Mouse (Mus musculus): ENCODE results near the gene Alkbh3.

Gene Alkbh3

GRCm38 (mm10) chr2:94010335-94011291 lies at the start of gene Alkbh3:
TSS of gene Alkbh3 (minus strand) at chr2:94010807.
- peak; percentile 91 to 93 for DNase-seq (ENCODE audit: low spot score in 2 of 2)

- DNase-seq (ENCODE audit: low spot score in 2 of 2), result peak in 1 of 2 experiments; percentile 31
Measured at GRCm38 (mm10) chr2:94059459-94059858, 48.9 kb upstream of the Alkbh3 start.

GRCm38 (mm10) chr2:94054813-94055212 lies 44.2 kb upstream of the Alkbh3 start:
- DNase-seq (ENCODE audit: low spot score in 2 of 2), result peak in 1 of 2 experiments; percentile 22

GRCm38 (mm10) chr2:94051952-94052351 lies 41.3 kb upstream of the Alkbh3 start:
- DNase-seq (ENCODE audit: low spot score in 2 of 2), result no peak

- DNase-seq (ENCODE audit: low spot score in 2 of 2), result no peak
Measured at GRCm38 (mm10) chr2:94050901-94051300, 40.3 kb upstream of the Alkbh3 start.

GRCm38 (mm10) chr2:94049471-94050176 lies 39.0 kb upstream of the Alkbh3 start:
- no peak for DNase-seq (ENCODE audit: low spot score in 2 of 2)

GRCm38 (mm10) chr2:94048733-94049470 lies 38.3 kb upstream of the Alkbh3 start:
- no peak for DNase-seq (ENCODE audit: low spot score in 2 of 2)

- no peak for DNase-seq (ENCODE audit: low spot score in 2 of 2)
Measured at GRCm38 (mm10) chr2:94048271-94048670, 37.7 kb upstream of the Alkbh3 start.

- no peak for DNase-seq (ENCODE audit: low spot score in 2 of 2)
Measured at GRCm38 (mm10) chr2:94045411-94046090, 34.9 kb upstream of the Alkbh3 start.

- DNase-seq (ENCODE audit: low spot score in 2 of 2), result no peak
Measured at GRCm38 (mm10) chr2:94044174-94044573, 33.6 kb upstream of the Alkbh3 start.

- DNase-seq (ENCODE audit: low spot score in 2 of 2), result peak; percentile 24 to 33
Measured at GRCm38 (mm10) chr2:94043662-94044061, 33.1 kb upstream of the Alkbh3 start.

- no peak for DNase-seq (ENCODE audit: low spot score in 2 of 2)
Measured at GRCm38 (mm10) chr2:94042461-94042860, 31.9 kb upstream of the Alkbh3 start.

- no peak for DNase-seq (ENCODE audit: low spot score in 2 of 2)
Measured at GRCm38 (mm10) chr2:94040391-94041125, 30.0 kb upstream of the Alkbh3 start.

- peak; percentile 48 to 78 for DNase-seq (ENCODE audit: low spot score in 2 of 2)
Measured at GRCm38 (mm10) chr2:94035428-94036331, 25.1 kb upstream of the Alkbh3 start.

GRCm38 (mm10) chr2:94030602-94031001 lies 20.0 kb upstream of the Alkbh3 start:
- DNase-seq (ENCODE audit: low spot score in 2 of 2), result no peak

GRCm38 (mm10) chr2:94024637-94025036 lies 14.0 kb upstream of the Alkbh3 start:
- no peak for DNase-seq (ENCODE audit: low spot score in 2 of 2)

- DNase-seq (ENCODE audit: low spot score in 2 of 2), result peak; percentile 59 to 86
Measured at GRCm38 (mm10) chr2:94002331-94002730, 8.3 kb downstream of the Alkbh3 start.

- no peak for DNase-seq (ENCODE audit: low spot score in 2 of 2)
Measured at GRCm38 (mm10) chr2:94001918-94002317, 8.7 kb downstream of the Alkbh3 start.

GRCm38 (mm10) chr2:94001411-94001810 lies 9.2 kb downstream of the Alkbh3 start:
- no peak for DNase-seq (ENCODE audit: low spot score in 2 of 2)

GRCm38 (mm10) chr2:93996254-93996653 lies 14.4 kb downstream of the Alkbh3 start, which contains the start of gene Gm27027:
TSS of gene Gm27027 (minus strand) at chr2:93996354.
- DNase-seq (ENCODE audit: low spot score in 2 of 2), result no peak
